Mouse (Mus musculus) MEL (cell line): Measurements from ENCODE around the gene 1700086D15Rik. TPM values are rescaled to one million over a fixed set of nuclear protein-coding genes. Genes with fewer than 3 reads are reported as not detected.

Experiments
- DNase-seq: peaks from one replicate; pipeline ENCODE4 v3.0.0; 2011; ENCODE audit warnings: low read depth, low spot score
- H3K27ac ChIP-seq: 2 replicates; pipeline ENCODE4 v1.5.1; 2012; ENCODE audit warnings: low read depth, mild to moderate bottlenecking, control low read depth, low read length, moderate library complexity; ENCODE audit not compliant: control insufficient read depth
- H3K27me3 ChIP-seq, 2 experiments: fragments of 150-350 bp in 1 of 2; sonication (generic) in 1 of 2; 2 replicates each; pipeline ENCODE4 v1.6.1; 2012; ENCODE audit warnings: low read length in 2 of 2, mild to moderate bottlenecking in 2 of 2, improper control_type of control experiment in 1 of 2, moderate library complexity in 1 of 2; ENCODE audit not compliant: insufficient read depth in 2 of 2, control insufficient read depth in 1 of 2
- H3K36me3 ChIP-seq, 2 experiments: 2 replicates each; pipeline ENCODE4 v1.6.1; 2012 to 2014; ENCODE audit warnings: low read length in 2 of 2, improper control_type of control experiment in 1 of 2, inconsistent platforms in 1 of 2, mild to moderate bottlenecking in 1 of 2; ENCODE audit not compliant: insufficient read depth in 2 of 2, control insufficient read depth in 1 of 2
- H3K4me1 ChIP-seq, 2 experiments: fragments of 150-350 bp in 1 of 2; sonication (generic) in 1 of 2; 2 replicates each; pipeline ENCODE4 v1.6.1; 2012; ENCODE audit warnings: low read length in 2 of 2, improper control_type of control experiment in 1 of 2, mild to moderate bottlenecking in 1 of 2; ENCODE audit not compliant: insufficient read depth in 2 of 2, control insufficient read depth in 1 of 2
- H3K4me3 ChIP-seq, 2 experiments: fragments of 150-350 bp in 1 of 2; sonication (generic) in 1 of 2; 2 replicates each; pipeline ENCODE4 v1.5.1; 2012; ENCODE audit warnings: low read depth in 2 of 2, low read length in 2 of 2, mild to moderate bottlenecking in 2 of 2, moderate library complexity in 2 of 2, control low read depth in 1 of 2, improper control_type of control experiment in 1 of 2; ENCODE audit not compliant: control insufficient read depth in 1 of 2, insufficient read depth in 1 of 2
- H3K79me2 ChIP-seq: 2 replicates; pipeline ENCODE4 v1.6.1; 2012; ENCODE audit warnings: mild to moderate bottlenecking, low read length, moderate library complexity; ENCODE audit not compliant: control insufficient read depth, poor library complexity, insufficient read depth
- H3K9ac ChIP-seq: 2 replicates; pipeline ENCODE4 v1.6.1; 2012; ENCODE audit warnings: low read depth, mild to moderate bottlenecking, control low read depth, low read length, moderate library complexity; ENCODE audit not compliant: control insufficient read depth, poor library complexity, severe bottlenecking
- H3K9me3 ChIP-seq: fragments of 150-350 bp; sonication (generic); replicated peaks from 2 replicates; pipeline ENCODE4 v1.6.1; 2012; ENCODE audit warnings: mild to moderate bottlenecking, low read length, improper control_type of control experiment, moderate library complexity; ENCODE audit not compliant: insufficient read depth
- CHD2 ChIP-seq: IDR thresholded peaks from 2 replicates; pipeline ENCODE4 v1.6.1; 2011; ENCODE audit warnings: low read length, improper control_type of control experiment
- ELF1 ChIP-seq: IDR thresholded peaks from 2 replicates; pipeline ENCODE4 v1.6.1; 2014; ENCODE audit warnings: low read depth, mild to moderate bottlenecking, inconsistent platforms, low read length, improper control_type of control experiment, moderate library complexity
- EP300 ChIP-seq, 2 experiments: IDR thresholded peaks; 2 replicates each; pipeline ENCODE4 v1.6.1; 2011; ENCODE audit warnings: improper control_type of control experiment in 2 of 2, low read length in 2 of 2, low read depth in 1 of 2, mild to moderate bottlenecking in 1 of 2
- ETS1 ChIP-seq: IDR thresholded peaks from 2 replicates; pipeline ENCODE4 v1.6.1; 2012; ENCODE audit warnings: low read depth, mild to moderate bottlenecking, inconsistent platforms, low read length, improper control_type of control experiment, moderate library complexity
- HCFC1 ChIP-seq: IDR thresholded peaks from 2 replicates; pipeline ENCODE4 v1.6.1; 2012; ENCODE audit warnings: low read depth, mild to moderate bottlenecking, inconsistent platforms, low read length, improper control_type of control experiment, moderate library complexity
- JUND ChIP-seq: IDR thresholded peaks from 2 replicates; pipeline ENCODE4 v1.6.1; 2011; ENCODE audit warnings: low read depth, mild to moderate bottlenecking, improper control_type of control experiment, low read length
- MAX ChIP-seq: IDR thresholded peaks from 2 replicates; pipeline ENCODE4 v1.6.1; 2011; ENCODE audit warnings: low read length, improper control_type of control experiment
- MEF2A ChIP-seq: IDR thresholded peaks from 2 replicates; pipeline ENCODE4 v1.6.1; 2014; ENCODE audit warnings: low read depth, mild to moderate bottlenecking, inconsistent platforms, low read length, improper control_type of control experiment; ENCODE audit not compliant: poor library complexity, insufficient replicate concordance, severe bottlenecking; ENCODE audit errors: extremely low read depth
- MXI1 ChIP-seq: IDR thresholded peaks from 2 replicates; pipeline ENCODE4 v1.6.1; 2011; ENCODE audit warnings: mild to moderate bottlenecking, low read depth, low read length, improper control_type of control experiment
- MYC ChIP-seq: IDR thresholded peaks from 2 replicates; pipeline ENCODE4 v1.6.1; 2011; ENCODE audit warnings: low read depth, mild to moderate bottlenecking, low read length, improper control_type of control experiment, moderate library complexity
- NELFE ChIP-seq: IDR thresholded peaks from 2 replicates; pipeline ENCODE4 v1.6.1; 2011; ENCODE audit warnings: low read depth, low read length, improper control_type of control experiment
- POLR2AphosphoS2 ChIP-seq: IDR thresholded peaks from 2 replicates; pipeline ENCODE4 v1.6.1; 2011; ENCODE audit warnings: low read length, improper control_type of control experiment
- RCOR1 ChIP-seq: IDR thresholded peaks from 2 replicates; pipeline ENCODE4 v1.6.1; 2012; ENCODE audit warnings: low read depth, mild to moderate bottlenecking, inconsistent platforms, low read length, improper control_type of control experiment
- SIN3A ChIP-seq: IDR thresholded peaks from 2 replicates; pipeline ENCODE4 v1.6.1; 2012; ENCODE audit warnings: low read length, improper control_type of control experiment, inconsistent platforms
- TBP ChIP-seq: IDR thresholded peaks from 2 replicates; pipeline ENCODE4 v1.8.0; 2011; ENCODE audit warnings: low read depth, low read length, improper control_type of control experiment
- UBTF ChIP-seq: IDR thresholded peaks from 2 replicates; pipeline ENCODE4 v1.6.1; 2012; ENCODE audit warnings: low read depth, mild to moderate bottlenecking, inconsistent platforms, low read length, improper control_type of control experiment, moderate library complexity, borderline replicate concordance; ENCODE audit not compliant: insufficient read depth
- USF1 ChIP-seq: IDR thresholded peaks from 2 replicates; pipeline ENCODE4 v1.6.1; 2014; ENCODE audit warnings: low read depth, mild to moderate bottlenecking, inconsistent platforms, low read length, improper control_type of control experiment, moderate library complexity
- USF2 ChIP-seq, 2 experiments: IDR thresholded peaks; 2 replicates each; pipeline ENCODE4 v1.6.1; 2011 to 2012; ENCODE audit warnings: improper control_type of control experiment in 2 of 2, low read length in 2 of 2, borderline replicate concordance in 1 of 2, inconsistent platforms in 1 of 2, low read depth in 1 of 2, mild to moderate bottlenecking in 1 of 2; ENCODE audit not compliant: insufficient read depth in 1 of 2
- ZC3H11A ChIP-seq: IDR thresholded peaks from 2 replicates; pipeline ENCODE4 v1.6.1; 2012; ENCODE audit warnings: low read depth, mild to moderate bottlenecking, inconsistent platforms, low read length, improper control_type of control experiment
- ZMIZ1 ChIP-seq: IDR thresholded peaks from 2 replicates; pipeline ENCODE4 v1.6.1; 2012; ENCODE audit warnings: low read depth, mild to moderate bottlenecking, inconsistent platforms, low read length, improper control_type of control experiment, moderate library complexity
- polyA plus RNA-seq, 2 experiments: library from polyadenylated mRNA; stranded (reverse) in 1 of 2; unstranded in 1 of 2; fragments of >175 nt in 1 of 2; fragments of >200 nt in 1 of 2; gene quantifications; 2 replicates each; pipeline versions ENCODE4 v1.2.1 to v1.2.4; 2012; ENCODE audit warnings: low replicate concordance in 2 of 2, low read depth in 1 of 2; ENCODE audit not compliant: insufficient read length in 2 of 2, insufficient read depth in 1 of 2, missing spikeins in 1 of 2
- total RNA-seq: library from RNA; depleted of rRNA; stranded (reverse); fragments of 300-350 nt; gene quantifications from 2 replicates; pipeline ENCODE4 v1.2.3, GENCODE M21; 2012

Gene 1700086D15Rik
- total and polyA plus RNA-seq, 3 experiments, result not detected

GRCm38 (mm10) chr11:65161881-65162766, 2.4 kb upstream of the 1700086D15Rik start:
- Histone ChIP-seq H3K27me3 (no peaks in the 10 kb centered on the region), H3K79me2 (no peaks in the 10 kb centered on the region), H3K4me1 (no peaks in the 10 kb centered on the region), H3K27ac (no peak overlapping the region), H3K36me3 (no peaks in the 10 kb centered on the region), H3K9ac (no peak overlapping the region), H3K9me3 (no peaks in the 10 kb centered on the region), H3K4me3 (no peak overlapping the region)
- DNase-seq, result no peak
- no peak for TF ChIP-seq MXI1
- TF ChIP-seq MAX, result no peak
- TF ChIP-seq, all 39 proteins: peak for 0

GRCm38 (mm10) chr11:65160991-65161880, 1.5 kb upstream of the 1700086D15Rik start:
- Histone ChIP-seq H3K9ac (no peak overlapping the region), H3K27ac (no peak overlapping the region), H3K36me3 (no peaks in the 10 kb centered on the region), H3K4me3 (no peak overlapping the region), H3K4me1 (no peaks in the 10 kb centered on the region), H3K9me3 (no peaks in the 10 kb centered on the region), H3K27me3 (no peaks in the 10 kb centered on the region), H3K79me2 (no peaks in the 10 kb centered on the region)
- no peak for TF ChIP-seq TBP
- no peak for TF ChIP-seq EP300 (IDR thresholded peaks at IDR 0.05; ENCODE audit: low read depth in 1 of 2, low read length in 2 of 2)
- DNase-seq, result no peak

- no peak for DNase-seq
- no peaks in the 10 kb centered on the region for H3K79me2 ChIP-seq
- H3K9ac ChIP-seq, result no peak overlapping the region
- H3K4me1 ChIP-seq, result no peaks in the 10 kb centered on the region
- no peaks in the 10 kb centered on the region for H3K9me3 ChIP-seq
- no peak overlapping the region for H3K27ac ChIP-seq
- no peaks in the 10 kb centered on the region for H3K27me3 ChIP-seq
- TF ChIP-seq ETS1 (no peak), UBTF (no peak), TBP (no peak), MXI1 (no peak), SIN3A (no peak), HCFC1 (no peak), RCOR1 (no peak), USF1 (no peak), MYC (no peak), ELF1 (no peak), NELFE (no peak), ZC3H11A (no peak), ZMIZ1 (no peak), JUND (no peak), MEF2A (no peak), USF2 (IDR thresholded peaks at IDR 0.05; ENCODE audit: borderline replicate concordance in 1 of 2, insufficient read depth in 1 of 2, low read depth in 1 of 2, low read length in 2 of 2) (no peak), CHD2 (no peak), MAX (no peak), POLR2AphosphoS2 (no peak)
- no peaks in the 10 kb centered on the region for H3K36me3 ChIP-seq
- H3K4me3 ChIP-seq, result no peak overlapping the region
Observed at GRCm38 (mm10) chr11:65158658-65158990, 1.1 kb downstream of the 1700086D15Rik start.
